Mouse (Mus musculus): ENCODE measurements at regions not wholly inside any gene's neighbourhood (a gene's known extent, or its start where the extent isn't known, plus 50 kb on each side); places are given as distances from the start of the nearest gene placed in this dataset.

- DNase-seq: peak; percentile 10
Measured at GRCm38 (mm10) chr15:59138393-59139107, 249.5 kb downstream of the Gm49356 start.

GRCm38 (mm10) chr15:59141621-59142020 lies 252.5 kb downstream of the Gm49356 start:
- no peak for DNase-seq

- DNase-seq: no peak
Measured at GRCm38 (mm10) chr15:59142481-59142880, 253.4 kb downstream of the Gm49356 start.

- no peak for DNase-seq
Measured at GRCm38 (mm10) chr15:59143891-59144290, 254.8 kb downstream of the Gm49356 start.

GRCm38 (mm10) chr15:59145679-59146078 lies 256.6 kb downstream of the Gm49356 start:
- DNase-seq: no peak

GRCm38 (mm10) chr15:59146111-59146510 lies 257.0 kb downstream of the Gm49356 start:
- DNase-seq: no peak

- DNase-seq: no peak
Measured at GRCm38 (mm10) chr15:59146586-59147085, 257.5 kb downstream of the Gm49356 start.

GRCm38 (mm10) chr15:59148531-59148930 lies 259.4 kb downstream of the Gm49356 start:
- DNase-seq: no peak

GRCm38 (mm10) chr15:59151506-59151905 lies 262.4 kb downstream of the Gm49356 start:
- no peak for DNase-seq

- DNase-seq: no peak
Measured at GRCm38 (mm10) chr15:59152786-59153388, 263.8 kb downstream of the Gm49356 start.

GRCm38 (mm10) chr15:59153416-59154250 lies 264.5 kb downstream of the Gm49356 start:
- DNase-seq: peak; percentile 11

GRCm38 (mm10) chr15:59154407-59155288 lies 265.6 kb downstream of the Gm49356 start:
- DNase-seq: peak; percentile 64

- DNase-seq: no peak
Measured at GRCm38 (mm10) chr15:59155289-59155623, 266.2 kb downstream of the Gm49356 start.

- no peak for DNase-seq
Measured at GRCm38 (mm10) chr15:59156328-59156727, 267.2 kb downstream of the Gm49356 start.

GRCm38 (mm10) chr15:59158760-59159159 lies 269.7 kb downstream of the Gm49356 start:
- DNase-seq: no peak

- DNase-seq: no peak
Measured at GRCm38 (mm10) chr15:59160931-59161920, 272.1 kb downstream of the Gm49356 start.

GRCm38 (mm10) chr15:59167937-59168659 lies 279.0 kb downstream of the Gm49356 start:
- no peak for DNase-seq

GRCm38 (mm10) chr15:59168660-59169170 lies 279.6 kb downstream of the Gm49356 start:
- DNase-seq: no peak

- DNase-seq: no peak
Measured at GRCm38 (mm10) chr15:59169237-59169797, 280.2 kb downstream of the Gm49356 start.

- DNase-seq: no peak
Measured at GRCm38 (mm10) chr15:59169831-59170230, 280.7 kb downstream of the Gm49356 start.
